Mouse (Mus musculus): ENCODE results near the gene Med10.

DNA sequence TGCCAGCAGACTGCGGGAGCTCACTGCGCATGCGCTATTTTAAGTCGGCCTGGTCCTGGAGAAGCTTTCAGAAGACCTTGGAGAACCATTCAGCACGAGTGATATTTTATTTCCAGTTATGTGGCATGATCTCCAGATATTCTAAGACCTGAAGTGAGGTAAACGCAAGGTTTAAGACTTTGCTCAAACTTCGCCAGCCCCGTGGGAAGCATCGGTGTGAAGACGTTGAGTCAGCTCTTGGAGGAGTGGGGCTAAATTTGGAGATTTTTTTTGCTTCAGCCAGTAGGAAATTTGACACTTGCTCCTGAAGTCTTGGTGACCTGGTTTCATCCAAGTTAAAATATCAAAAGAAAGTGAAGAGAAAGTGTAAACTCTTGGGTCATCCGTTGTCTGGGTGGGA is 31.2 kb downstream of the Med10 start:
- no peak for TF ChIP-seq CTCF (IDR thresholded peaks at IDR 0.05; ENCODE audit: control insufficient read depth, insufficient read depth, insufficient read length)
- TF ChIP-seq MAX (IDR thresholded peaks at IDR 0.05) = no peak
- TF ChIP-seq USF1 (IDR thresholded peaks at IDR 0.05; ENCODE audit: low read depth) = no peak
- TF ChIP-seq MYOG (IDR thresholded peaks at IDR 0.05; ENCODE audit: control insufficient read depth, extremely low read depth, insufficient read length) = no peak
- no peak for TF ChIP-seq FOSL1 (IDR thresholded peaks at IDR 0.05; ENCODE audit: insufficient read depth, low read length, poor library complexity, severe bottlenecking)

Data from C2C12 (cell line).